Mouse (Mus musculus) ES-Bruce4 (cell line): ENCODE measurements around the gene Tpst1. TPM values are rescaled to one million over a fixed set of nuclear protein-coding genes. Genes with fewer than 3 reads are reported as not detected.

Experiments used
- H3K27ac ChIP-seq: 2 replicates; pipeline ENCODE4 v1.5.1; 2012; ENCODE audit warnings: low read length, inconsistent platforms; ENCODE audit not compliant: insufficient read depth
- H3K27me3 ChIP-seq: 2 replicates; pipeline ENCODE4 v1.6.1; 2012; ENCODE audit warnings: mild to moderate bottlenecking, low read length, inconsistent platforms; ENCODE audit not compliant: control insufficient read depth, poor library complexity, insufficient read depth, severe bottlenecking
- H3K36me3 ChIP-seq: 2 replicates; pipeline ENCODE4 v1.6.1; 2012; ENCODE audit warnings: inconsistent platforms, mild to moderate bottlenecking, low read length, moderate library complexity; ENCODE audit not compliant: control insufficient read depth, poor library complexity, insufficient read depth, severe bottlenecking
- H3K4me1 ChIP-seq: one replicate; pipeline ENCODE4 v1.8.1; 2011; ENCODE audit warnings: low read length; ENCODE audit not compliant: control insufficient read depth, insufficient read depth
- H3K4me3 ChIP-seq: 2 replicates; pipeline ENCODE4 v1.5.1; 2011; ENCODE audit warnings: low read depth, mild to moderate bottlenecking, low read length
- H3K9ac ChIP-seq: 2 replicates; pipeline ENCODE4 v1.6.1; 2012; ENCODE audit warnings: low read depth, mild to moderate bottlenecking, inconsistent platforms; ENCODE audit not compliant: poor library complexity, severe bottlenecking
- H3K9me3 ChIP-seq: replicated peaks from 2 replicates; pipeline ENCODE4 v1.6.1; 2012; ENCODE audit warnings: mild to moderate bottlenecking, low read length, inconsistent platforms; ENCODE audit not compliant: control insufficient read depth, poor library complexity, insufficient read depth, severe bottlenecking
- CTCF ChIP-seq: IDR thresholded peaks from one replicate; pipeline ENCODE4 v1.8.1; 2011; ENCODE audit warnings: low read depth, low read length
- EP300 ChIP-seq: IDR thresholded peaks from 2 replicates; pipeline ENCODE4 v1.6.1; 2011; ENCODE audit warnings: low read depth, low read length; ENCODE audit not compliant: insufficient read depth
- POLR2A ChIP-seq: IDR thresholded peaks from one replicate; pipeline ENCODE4 v1.8.1; 2011; ENCODE audit warnings: low read length; ENCODE audit not compliant: insufficient read depth
- polyA plus RNA-seq: library from polyadenylated mRNA; stranded (reverse); fragments of >200 nt; gene quantifications from 2 replicates; pipeline ENCODE4 v1.2.4, GENCODE M21; 2011; ENCODE audit warnings: low read depth; ENCODE audit not compliant: missing spikeins, insufficient read depth, insufficient read length

Tpst1 gene
- polyA plus RNA-seq, 1 experiment, result 44.8 TPM

DNA sequence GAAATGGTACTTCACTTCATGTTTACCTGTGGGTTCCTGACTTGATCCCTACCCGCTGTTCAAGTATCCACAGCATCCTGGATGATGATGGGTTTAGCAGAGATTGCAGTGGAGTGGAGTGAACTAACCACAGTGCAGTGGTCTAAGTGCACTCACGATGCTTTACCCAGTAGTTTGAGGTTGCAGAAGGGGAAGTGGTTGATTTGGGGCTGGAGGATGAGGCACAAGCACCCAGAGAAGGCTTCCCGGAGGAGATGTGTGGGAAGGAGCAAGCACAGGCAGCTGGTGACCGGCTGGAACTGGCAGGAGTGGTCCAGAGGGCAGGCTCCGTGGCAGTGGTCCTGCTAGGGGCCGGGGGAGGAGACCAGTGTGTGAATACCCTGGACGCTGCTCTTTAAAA, 16.1 kb downstream of the Tpst1 start:
- Histone ChIP-seq H3K4me1 (peaks cover 2% of the 10 kb centered on the region), H3K9ac (no peak overlapping the region), H3K9me3 (no peaks in the 10 kb centered on the region), H3K27me3 (no peaks in the 10 kb centered on the region), H3K36me3 (0 out of 2 replicates have a peak, but pooled peaks cover 3% of the 10 kb centered on the region), H3K27ac (no peak overlapping the region), H3K4me3 (no peak overlapping the region)
- TF ChIP-seq POLR2A (no peak), EP300 (no peak), CTCF (no peak)

GRCm38 (mm10) chr5:130089626-130090393, 16.7 kb downstream of the Tpst1 start:
- H3K36me3 ChIP-seq, result 0 out of 2 replicates have a peak, but pooled peaks cover 3% of the 10 kb centered on the region
- H3K4me3 ChIP-seq, result no peak overlapping the region
- peaks cover 2% of the 10 kb centered on the region for H3K4me1 ChIP-seq
- TF ChIP-seq POLR2A, result no peak
- TF ChIP-seq EP300, result no peak
- no peak for TF ChIP-seq CTCF
- H3K27me3 ChIP-seq, result no peaks in the 10 kb centered on the region
- no peak overlapping the region for H3K27ac ChIP-seq
- no peak overlapping the region for H3K9ac ChIP-seq
- no peaks in the 10 kb centered on the region for H3K9me3 ChIP-seq

GRCm38 (mm10) chr5:130096754-130097153, 23.6 kb downstream of the Tpst1 start:
- Histone ChIP-seq H3K27ac (no peak overlapping the region), H3K9ac (no peak overlapping the region), H3K36me3 (no peaks in the 10 kb centered on the region), H3K27me3 (no peaks in the 10 kb centered on the region), H3K4me3 (no peak overlapping the region), H3K9me3 (no peaks in the 10 kb centered on the region), H3K4me1 (peaks cover 2% of the 10 kb centered on the region)
- TF ChIP-seq CTCF, result peak; percentile 10
- no peak for TF ChIP-seq POLR2A
- TF ChIP-seq EP300, result no peak

- H3K9me3 ChIP-seq, result no peaks in the 10 kb centered on the region
- H3K27me3 ChIP-seq, result no peaks in the 10 kb centered on the region
- no peak overlapping the region for H3K4me3 ChIP-seq
- H3K36me3 ChIP-seq, result peaks cover 9% of the 10 kb centered on the region
- H3K4me1 ChIP-seq, result no peaks in the 10 kb centered on the region
- H3K9ac ChIP-seq, result no peak overlapping the region
- TF ChIP-seq EP300 (no peak), CTCF (no peak), POLR2A (no peak)
- H3K27ac ChIP-seq, result no peak overlapping the region
Measured at GRCm38 (mm10) chr5:130097837-130098236, 24.7 kb downstream of the Tpst1 start.

DNA sequence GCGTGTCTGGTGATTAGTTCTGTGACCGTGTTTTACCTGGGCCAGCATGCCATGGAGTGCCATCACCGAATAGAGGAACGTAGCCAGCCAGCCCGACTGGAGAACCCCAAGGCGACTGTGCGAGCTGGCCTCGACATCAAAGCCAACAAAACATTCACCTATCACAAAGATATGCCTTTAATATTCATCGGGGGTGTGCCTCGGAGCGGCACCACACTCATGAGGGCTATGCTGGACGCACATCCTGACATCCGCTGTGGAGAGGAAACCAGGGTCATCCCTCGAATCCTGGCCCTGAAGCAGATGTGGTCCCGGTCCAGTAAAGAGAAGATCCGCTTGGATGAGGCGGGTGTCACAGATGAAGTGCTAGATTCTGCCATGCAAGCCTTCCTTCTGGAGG, 28.6 kb downstream of the Tpst1 start:
- Histone ChIP-seq H3K27ac (no peak overlapping the region), H3K9me3 (no peaks in the 10 kb centered on the region)

GRCm38 (mm10) chr5:130109348-130109747, 36.2 kb downstream of the Tpst1 start:
- Histone ChIP-seq H3K36me3 (peaks cover 10% of the 10 kb centered on the region; the same call in 1 of the 2 replicates), H3K27ac (no peak overlapping the region), H3K9me3 (no peaks in the 10 kb centered on the region), H3K27me3 (no peaks in the 10 kb centered on the region), H3K9ac (no peak overlapping the region), H3K4me3 (no peak overlapping the region), H3K4me1 (no peaks in the 10 kb centered on the region)
- no peak for TF ChIP-seq POLR2A
- TF ChIP-seq EP300, result no peak
- no peak for TF ChIP-seq CTCF

More for the DNA sequence above, 28.6 kb downstream of the Tpst1 start:
- peaks cover 19% of the 10 kb centered on the region for H3K36me3 ChIP-seq
- H3K4me3 ChIP-seq, result no peak overlapping the region
- no peaks in the 10 kb centered on the region for H3K4me1 ChIP-seq
- H3K9ac ChIP-seq, result no peak overlapping the region
- TF ChIP-seq CTCF (no peak), POLR2A (no peak), EP300 (no peak)
- no peaks in the 10 kb centered on the region for H3K27me3 ChIP-seq
